Mouse (Mus musculus) olfactory bulb, adult 2 months (tissue): ENCODE data around the gene Lrrc63.

Experiments used
- CTCF ChIP-seq: fragments of 200-500 bp; IDR thresholded peaks from 2 replicates; pipeline ENCODE4 v1.5.1; 2012; ENCODE audit warnings: low read depth, mild to moderate bottlenecking, low read length, moderate library complexity; ENCODE audit not compliant: insufficient read depth
- POLR2A ChIP-seq: fragments of 200-500 bp; IDR thresholded peaks from 2 replicates; pipeline ENCODE4 v1.6.1; 2012; ENCODE audit warnings: mild to moderate bottlenecking, low read depth, low read length, moderate library complexity; ENCODE audit not compliant: insufficient read depth

DNA sequence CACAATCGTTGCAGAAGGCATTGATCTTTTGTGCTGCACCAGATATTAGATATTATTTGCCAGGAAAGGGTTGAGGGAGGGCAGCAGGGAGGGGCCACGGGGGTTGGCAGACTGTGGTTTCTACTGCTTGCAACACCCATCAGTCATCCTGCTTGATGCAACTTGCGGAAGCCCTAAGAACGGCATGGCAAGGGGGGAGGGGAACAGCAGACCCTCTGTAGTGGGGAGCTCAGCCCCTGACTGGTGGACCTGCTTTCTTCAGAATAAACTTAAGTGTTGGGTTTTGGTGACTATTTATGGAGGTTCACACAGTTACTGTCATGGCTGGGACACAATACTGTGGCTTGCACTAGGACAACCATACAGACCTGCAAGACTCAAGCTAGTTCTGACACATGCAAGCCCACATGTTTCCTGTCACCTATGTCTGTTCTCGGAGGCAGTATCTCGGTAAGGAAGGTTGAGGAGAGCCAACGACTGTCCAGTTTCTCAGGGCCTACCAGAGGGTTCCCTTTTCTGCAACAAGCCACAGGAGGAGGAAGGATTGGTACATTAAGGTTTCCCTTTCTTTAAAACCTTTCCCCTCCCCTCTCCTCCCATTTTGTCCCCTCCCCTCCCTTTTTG, 61.2 kb downstream of the Lrrc63 start:
- TF ChIP-seq CTCF (no peak), POLR2A (no peak)
